Comparison of ENCODE assay signal across 14 mouse cellular contexts in the genomic region with DNA sequence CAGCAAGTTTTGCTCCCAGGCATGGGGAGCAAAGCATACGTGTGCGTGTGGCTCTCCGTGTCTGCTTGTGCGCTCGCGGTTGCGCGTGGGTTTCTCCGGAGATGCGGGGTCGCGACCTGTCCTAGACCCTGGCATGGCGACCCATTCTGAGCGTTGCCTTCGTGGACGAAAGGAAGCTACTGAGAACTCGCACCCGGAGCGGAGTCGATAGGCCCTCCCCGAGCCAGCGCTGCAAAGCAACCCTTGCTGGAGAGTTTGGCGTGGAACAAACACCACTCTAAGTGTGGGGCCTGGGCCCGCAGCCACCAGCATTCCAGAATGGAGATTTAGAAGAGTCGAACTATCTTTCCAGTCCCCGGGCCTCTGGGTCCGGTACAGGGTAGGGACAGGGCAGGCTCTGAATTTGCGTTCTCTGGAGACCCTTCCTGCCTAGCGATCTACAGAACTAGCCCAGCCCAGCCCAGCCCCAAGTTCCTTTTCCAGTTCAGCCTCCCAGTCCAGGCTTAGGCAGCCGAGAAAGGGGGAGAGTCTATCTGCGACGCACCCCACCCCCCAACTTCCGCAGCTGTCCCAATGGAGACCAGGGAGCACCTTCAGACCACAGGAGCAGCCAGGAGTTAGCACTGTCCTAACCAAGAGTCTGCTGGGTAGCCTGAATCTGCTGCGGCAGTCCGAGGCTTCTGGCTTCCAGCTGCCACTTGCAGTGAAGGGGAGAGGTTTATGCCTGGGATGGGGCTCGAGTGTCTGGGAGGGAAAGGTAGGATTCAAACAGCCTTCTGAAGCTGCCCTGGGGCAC. TPM values are rescaled to one million over a fixed set of nuclear protein-coding genes. Genes with fewer than 3 reads are reported as not detected.
A peak's percentile ranks its signal among the peaks of the same experiment; 100 is the strongest.
DNase-seq lines count a peak whose midpoint lies in the region; ATAC-seq lines count a peak whose summit lies in the region.
"Had no signal": no experiment of that assay in that cellular context is flagged by ENCODE, and none has a peak within 500 bp of the region (broad histone marks: within the 10 kb centered on the region; RNA-seq: fewer than 3 reads in every experiment).

No protein-coding gene starts in this region.

- intact Hi-C loops in heart, postnatal 10 days (cut with DNase I), result no loop called here
- intact Hi-C loops in gastrocnemius, postnatal 36 days (cut with DNase I), result no loop called here

- H3K4me1 ChIP-seq in heart, embryonic 12.5 days (replicated peaks), result 0 out of 2 replicates have a peak, but pooled peaks cover 6% of the 10 kb centered on the region
- H3K4me1 ChIP-seq in forebrain, embryonic 13.5 days, result peaks cover 17% of the 10 kb centered on the region
- peaks cover 69% of the 10 kb centered on the region for H3K4me1 ChIP-seq in midbrain, embryonic 10.5 days

- H3K9me3 ChIP-seq in heart, embryonic 12.5 days (replicated peaks), result no peaks in the 10 kb centered on the region
- no peaks in the 10 kb centered on the region for H3K9me3 ChIP-seq in forebrain, embryonic 13.5 days (replicated peaks)
- no peaks in the 10 kb centered on the region for H3K9me3 ChIP-seq in midbrain, embryonic 10.5 days (replicated peaks)
- H3K9me3 ChIP-seq: neural tube, embryonic 12.5 days had no signal

- H3K36me3 ChIP-seq in heart, embryonic 12.5 days, result no peaks in the 10 kb centered on the region
- H3K36me3 ChIP-seq in forebrain, embryonic 13.5 days (ENCODE audit: poor library complexity, severe bottlenecking), result no peaks in the 10 kb centered on the region
- H3K36me3 ChIP-seq in midbrain, embryonic 10.5 days, result peaks cover 3% of the 10 kb centered on the region
- H3K36me3 ChIP-seq: neural tube, embryonic 12.5 days had no signal

- peaks cover 66% of the 10 kb centered on the region for H3K27me3 ChIP-seq in heart, embryonic 12.5 days (replicated peaks)
- peaks cover 92% of the 10 kb centered on the region for H3K27me3 ChIP-seq in forebrain, embryonic 13.5 days
- H3K27me3 ChIP-seq in midbrain, embryonic 10.5 days (ENCODE audit: low read depth, poor library complexity, severe bottlenecking), result peaks cover 69% of the 10 kb centered on the region
- H3K27me3 ChIP-seq: CH12.LX had no signal

- no peak for DNase-seq in heart, postnatal 10 days
- peak; percentile 58 for DNase-seq in ZHBTc4 (ENCODE audit: low read depth, low spot score)
- DNase-seq in midbrain, embryonic 10.5 days (ENCODE audit: low spot score), result peak; percentile 64
- no peak for DNase-seq in gastrocnemius, adult 18-20 months (ENCODE audit: low spot score)
- DNase-seq in gastrocnemius, postnatal 36 days, result no peak
- DNase-seq in thymus, adult 18-20 months, result no peak
- DNase-seq: kidney, adult 18-20 months had no signal

- ATAC-seq in heart, embryonic 12.5 days (ENCODE audit: insufficient number of reproducible peaks, low FRiP score), result no peak
- ATAC-seq in forebrain, embryonic 13.5 days, result peak; percentile 30; the same call in 1 of the 2 replicates

- peak overlapping the region; percentile 22 for H3K4me3 ChIP-seq in heart, embryonic 12.5 days
- H3K4me3 ChIP-seq in forebrain, embryonic 13.5 days, result peak overlapping the region; percentile 36
- peak overlapping the region; percentile 97 for H3K4me3 ChIP-seq in midbrain, embryonic 10.5 days
- H3K4me3 ChIP-seq: neural tube, embryonic 12.5 days had no signal

- no peak overlapping the region for H3K27ac ChIP-seq in heart, embryonic 12.5 days (ENCODE audit: poor library complexity, severe bottlenecking)
- H3K27ac ChIP-seq in forebrain, embryonic 13.5 days, result peak overlapping the region; percentile 35; the same call in 1 of the 2 replicates
- peak overlapping the region; percentile 100 for H3K27ac ChIP-seq in midbrain, embryonic 10.5 days (replicated peaks)
- H3K27ac ChIP-seq: liver, embryonic 14.5 days; neural tube, embryonic 12.5 days had no signal

- H3K9ac ChIP-seq in heart, embryonic 12.5 days, result no peak overlapping the region
- H3K9ac ChIP-seq in forebrain, embryonic 13.5 days, result peak overlapping the region; percentile 68
- H3K9ac ChIP-seq: liver, embryonic 14.5 days; neural tube, embryonic 12.5 days had no signal

- H3K4me2 ChIP-seq in heart, embryonic 12.5 days, result peak overlapping the region; percentile 49
- H3K4me2 ChIP-seq in forebrain, embryonic 13.5 days, result peak overlapping the region; percentile 63
- H3K4me2 ChIP-seq: neural tube, embryonic 12.5 days had no signal

- WGBS in heart, embryonic 12.5 days, result 2% methylated on average over 36 of the region's 36 CpGs
- 3% methylated on average over 36 of the region's 36 CpGs for WGBS in forebrain, embryonic 13.5 days
- WGBS in midbrain, embryonic 10.5 days, result under 1% methylated on average over 36 of the region's 36 CpGs

RNA-seq across cellular contexts. Expression of gene Otx2, which starts 0.6 kb away (rescaled TPM):
- 0.15 TPM in 1 of 2 replicates, not detected in the other for polyA plus RNA-seq in heart, embryonic 12.5 days (2016; fragmentation: Nextera tagmentation; extraction: Ambion mirVana)
- not detected for total RNA-seq in heart, postnatal 10 days (2021)
- polyA plus RNA-seq in forebrain, embryonic 13.5 days (2015; fragmentation: Nextera tagmentation; extraction: Ambion mirVana), result 24.9 and 36.8 TPM in 2 replicates
- polyA plus RNA-seq in midbrain, embryonic 10.5 days (2016; fragmentation: Nextera tagmentation; extraction: Ambion mirVana), result 149 and 169 TPM in 2 replicates
- total RNA-seq in gastrocnemius, adult 18-20 months (2021), result not detected
- total RNA-seq in gastrocnemius, postnatal 36 days (2021), result not detected
- total RNA-seq: adrenal gland, postnatal 4 days; CH12.LX had no signal
- polyA plus RNA-seq: neural tube, embryonic 12.5 days; stomach, embryonic 14.5 days had no signal

Comparison
In these comparisons a context has a peak if more than half of its experiments do, and no peak if none do; other contexts are left out.
1. H3K4me3 ChIP-seq: peak in every context shown above with its lines; median percentile 97 in midbrain, embryonic 10.5 days; 36 in forebrain, embryonic 13.5 days; 22 in heart, embryonic 12.5 days.
2. DNase-seq: peak in ZHBTc4 (single experiment) and midbrain, embryonic 10.5 days (single experiment); none in heart, postnatal 10 days (0 of 2), gastrocnemius, adult 18-20 months (single experiment), gastrocnemius, postnatal 36 days (0 of 2) and thymus, adult 18-20 months (0 of 2).